Comparison of ENCODE assay signal across 8 mouse cellular contexts in the genomic region with DNA sequence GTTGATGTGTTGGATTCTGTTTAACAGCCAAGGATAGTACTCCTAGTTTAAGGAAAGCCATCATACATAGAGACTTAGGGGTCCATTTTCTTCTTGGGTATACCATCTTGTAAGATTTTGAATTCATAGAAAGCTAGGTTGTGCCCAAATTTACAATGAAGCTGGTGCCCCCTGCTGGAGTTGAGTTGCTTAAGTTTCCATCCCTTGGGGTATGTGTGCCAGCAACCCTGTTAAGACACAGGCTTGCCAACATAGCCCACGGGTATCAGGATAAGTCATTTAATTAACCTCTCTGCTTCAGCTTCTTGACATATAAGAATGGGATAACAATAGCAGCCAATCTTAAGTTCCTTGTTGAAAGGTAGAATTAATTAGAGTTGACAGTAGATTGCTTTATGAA.
A peak's percentile ranks its signal among the peaks of the same experiment; 100 is the strongest.
DNase-seq lines count a peak whose midpoint lies in the region; ATAC-seq lines count a peak whose summit lies in the region.

No protein-coding gene starts in this region.

- H3K4me2 ChIP-seq in heart, embryonic 11.5 days: no peak overlapping the region

- ATAC-seq in heart, embryonic 11.5 days (replicated peaks; ENCODE audit: insufficient number of reproducible peaks, low FRiP score, low TSS enrichment): no peak

- H3K4me1 ChIP-seq in heart, embryonic 11.5 days (ENCODE audit: control insufficient read depth, insufficient read depth, low read length): no peaks in the 10 kb centered on the region

- 0 out of 2 replicates have a peak, but pooled peaks cover 2% of the 10 kb centered on the region for H3K9me3 ChIP-seq in heart, embryonic 11.5 days (replicated peaks; ENCODE audit: control insufficient read depth, low read length)

- intact Hi-C loops in heart, postnatal 10 days (cut with DNase I): loop anchor here (2.0 kb wide), 1 partner anchor 667 kb away; no protein-coding TSS in a partner anchor

- H3K36me3 ChIP-seq in heart, embryonic 11.5 days (ENCODE audit: control insufficient read depth, insufficient read depth, low read length): no peaks in the 10 kb centered on the region

- no peak overlapping the region for H3K4me3 ChIP-seq in heart, embryonic 11.5 days (ENCODE audit: low read depth, low read length)

- H3K9ac ChIP-seq in heart, embryonic 11.5 days (ENCODE audit: low read depth, low read length): no peak overlapping the region

- H3K27ac ChIP-seq in heart, embryonic 11.5 days (ENCODE audit: low read depth, low read length): no peak overlapping the region

- 39% methylated on average over 1 of the region's 1 CpGs for WGBS in heart, embryonic 11.5 days (ENCODE audit: insufficient replicate concordance)

- no peaks in the 10 kb centered on the region for H3K27me3 ChIP-seq in heart, embryonic 11.5 days (ENCODE audit: control insufficient read depth, insufficient read depth, low read length)

- peak; percentile 53 to 63 for DNase-seq in heart, postnatal 10 days
- peak; percentile 32 for DNase-seq in Muller cell, postnatal 12 days (ENCODE audit: inconsistent ontology term)
- DNase-seq in cerebellum, postnatal 10 days: peak; percentile 79
- DNase-seq in gastrocnemius, postnatal 10 days: peak; percentile 44
- peak; percentile 27 to 58 for DNase-seq in layer of hippocampus, postnatal 14 days (ENCODE audit: low spot score in 2 of 2)
- peak; percentile 6 for DNase-seq in ovary, adult 18-20 months (ENCODE audit: low spot score)
- DNase-seq in spleen, postnatal 14 days (ENCODE audit: low spot score in 2 of 2): no peak

Comparison
In these comparisons a context has a peak if more than half of its experiments do, and no peak if none do; other contexts are left out.
1. DNase-seq: peak in heart, postnatal 10 days (2 of 2), Muller cell, postnatal 12 days (single experiment), cerebellum, postnatal 10 days (2 of 2), gastrocnemius, postnatal 10 days (single experiment), layer of hippocampus, postnatal 14 days (2 of 2) and ovary, adult 18-20 months (single experiment); none in spleen, postnatal 14 days (0 of 2).